Mouse (Mus musculus) limb, embryonic 14.5 days (tissue): Measurements from ENCODE around the gene Mylk. TPM values are rescaled to one million over a fixed set of nuclear protein-coding genes. Genes with fewer than 3 reads are reported as not detected.

ENCODE experiments used
- ATAC-seq: fragments of 200-750 bp; cut with Nextera tagmentation; 2 replicates; pipeline ENCODE4 v1.8.0; 2017; ENCODE audit warnings: low read depth, moderate number of reproducible peaks, moderate TSS enrichment; ENCODE audit not compliant: low FRiP score
- DNase-seq: peaks from one replicate; pipeline ENCODE4 v3.0.0-alpha.2; 2015; ENCODE audit warnings: low spot score
- H3K27ac ChIP-seq: fragments of 300-500 bp; sonication (generic); replicated peaks from 2 replicates; pipeline ENCODE4 v1.5.1; 2014; ENCODE audit warnings: low read depth, mild to moderate bottlenecking, low read length, moderate library complexity, mixed read lengths
- H3K27me3 ChIP-seq: fragments of 300-500 bp; sonication (generic); 2 replicates; pipeline ENCODE4 v1.6.1; 2014; ENCODE audit warnings: low read length, mixed read lengths; ENCODE audit not compliant: control insufficient read depth, insufficient read depth
- H3K36me3 ChIP-seq: fragments of 300-500 bp; sonication (generic); 2 replicates; pipeline ENCODE4 v1.6.1; 2014; ENCODE audit warnings: mild to moderate bottlenecking, low read length, moderate library complexity, mixed read lengths; ENCODE audit not compliant: control insufficient read depth, insufficient read depth
- H3K4me1 ChIP-seq: fragments of 300-500 bp; sonication (generic); 2 replicates; pipeline ENCODE4 v1.6.1; 2014; ENCODE audit warnings: antibody characterized with exemption, low read length, mixed read lengths; ENCODE audit not compliant: control insufficient read depth, insufficient read depth
- H3K4me2 ChIP-seq: fragments of 300-500 bp; sonication (generic); replicated peaks from 2 replicates; pipeline ENCODE4 v1.6.1; 2014; ENCODE audit warnings: low read depth, mild to moderate bottlenecking, low read length, moderate library complexity; ENCODE audit not compliant: severe bottlenecking
- H3K4me3 ChIP-seq: fragments of 300-500 bp; sonication (generic); replicated peaks from 2 replicates; pipeline ENCODE4 v1.5.1; 2014; ENCODE audit warnings: low read length
- H3K9ac ChIP-seq: fragments of 300-500 bp; sonication (generic); 2 replicates; pipeline ENCODE4 v1.6.1; 2014; ENCODE audit warnings: mild to moderate bottlenecking, low read depth, low read length, moderate library complexity; ENCODE audit not compliant: severe bottlenecking
- H3K9me3 ChIP-seq: fragments of 300-500 bp; sonication (generic); 2 replicates; pipeline ENCODE4 v1.6.1; 2016; ENCODE audit warnings: low read length; ENCODE audit not compliant: control insufficient read depth
- POLR2A ChIP-seq: fragments of 200-500 bp; IDR thresholded peaks from 2 replicates; pipeline ENCODE4 v1.8.0; 2012; ENCODE audit warnings: inconsistent platforms, mild to moderate bottlenecking, moderate library complexity, borderline replicate concordance; ENCODE audit not compliant: insufficient read depth, insufficient read length; ENCODE audit errors: extremely low read depth
- WGBS: fragments of 180-500 bp; shearing (Covaris S2); extraction: QIAGEN DNeasy Blood & Tissue Kit; methylation state at CpG from one replicate; pipeline ENCODE4 v1.1.7; 2014; 5-methylcytosine and 5-hydroxymethylcytosine counted together
- polyA plus RNA-seq, 2 experiments: library from polyadenylated mRNA; depleted of rRNA in 1 of 2; stranded (reverse) in 1 of 2; unstranded in 1 of 2; fragments of >200 nt; fragmentation: Nextera tagmentation in 1 of 2; extraction: Ambion mirVana in 1 of 2; gene quantifications; 2 replicates each; pipeline versions ENCODE4 v1.2.1 to v1.2.3; 2012 to 2014

Mylk gene
- polyA plus RNA-seq, 2 experiments: 14.9 to 17.0 TPM

DNA sequence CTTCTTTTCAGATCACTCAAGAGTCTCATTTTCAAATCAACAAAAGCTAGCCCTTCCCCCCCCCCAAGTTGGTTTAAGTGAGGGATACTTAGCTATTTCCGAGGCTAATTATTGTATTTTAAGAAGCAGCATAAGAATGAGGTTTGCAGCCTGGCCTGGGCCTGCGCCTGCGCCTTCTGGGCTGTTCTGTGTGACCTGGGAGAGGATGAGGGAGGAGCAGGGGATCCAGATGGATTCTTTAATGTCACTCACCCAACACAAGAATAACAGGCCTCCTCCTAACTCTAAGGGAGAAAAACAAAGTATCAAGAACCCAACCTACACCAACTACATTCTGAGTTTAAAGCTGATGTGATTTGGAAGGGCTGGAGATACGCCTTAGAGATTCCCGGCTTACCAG is 214.3 kb downstream of the Mylk start:
- Histone ChIP-seq H3K27ac (no peak overlapping the region), H3K27me3 (no peaks in the 10 kb centered on the region), H3K9me3 (peaks cover 3% of the 10 kb centered on the region; the same call in 1 of the 2 replicates), H3K36me3 (no peaks in the 10 kb centered on the region), H3K9ac (no peak overlapping the region), H3K4me2 (no peak overlapping the region), H3K4me1 (peaks cover 58% of the 10 kb centered on the region), H3K4me3 (no peak overlapping the region)
- 83% methylated on average over 5 of the region's 5 CpGs for WGBS
- DNase-seq (no peak), ATAC-seq (no peak)
- TF ChIP-seq POLR2A: no peak

DNA sequence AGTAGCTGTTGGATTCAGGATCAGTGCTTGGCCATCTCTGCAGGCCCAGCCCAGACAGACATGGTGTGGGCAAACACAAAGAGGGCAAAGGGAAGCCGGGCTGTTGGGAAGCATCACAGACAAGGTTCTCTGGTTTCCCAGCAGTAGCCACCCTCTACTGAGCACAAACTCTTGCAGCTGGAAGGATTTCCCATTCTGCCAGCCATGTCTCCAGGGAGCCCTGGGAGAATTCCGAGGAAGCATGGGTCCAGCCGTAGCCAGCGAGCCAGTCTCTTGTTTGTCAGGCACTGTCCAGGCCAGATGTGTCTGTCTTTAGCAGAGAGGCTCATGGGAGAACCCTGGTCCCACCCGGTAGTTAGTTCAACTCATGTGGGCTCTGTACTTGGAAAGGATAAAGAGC is 215.2 kb downstream of the Mylk start:
- 58% methylated on average over 5 of the region's 5 CpGs for WGBS
- ATAC-seq (no peak), DNase-seq (no peak)
- no peaks in the 10 kb centered on the region for H3K36me3 ChIP-seq
- TF ChIP-seq POLR2A: no peak
- no peaks in the 10 kb centered on the region for H3K9me3 ChIP-seq
- no peak overlapping the region for H3K4me2 ChIP-seq
- peaks cover 58% of the 10 kb centered on the region for H3K4me1 ChIP-seq
- no peak overlapping the region for H3K27ac ChIP-seq
- no peaks in the 10 kb centered on the region for H3K27me3 ChIP-seq
- no peak overlapping the region for H3K4me3 ChIP-seq
- H3K9ac ChIP-seq: no peak overlapping the region

DNA sequence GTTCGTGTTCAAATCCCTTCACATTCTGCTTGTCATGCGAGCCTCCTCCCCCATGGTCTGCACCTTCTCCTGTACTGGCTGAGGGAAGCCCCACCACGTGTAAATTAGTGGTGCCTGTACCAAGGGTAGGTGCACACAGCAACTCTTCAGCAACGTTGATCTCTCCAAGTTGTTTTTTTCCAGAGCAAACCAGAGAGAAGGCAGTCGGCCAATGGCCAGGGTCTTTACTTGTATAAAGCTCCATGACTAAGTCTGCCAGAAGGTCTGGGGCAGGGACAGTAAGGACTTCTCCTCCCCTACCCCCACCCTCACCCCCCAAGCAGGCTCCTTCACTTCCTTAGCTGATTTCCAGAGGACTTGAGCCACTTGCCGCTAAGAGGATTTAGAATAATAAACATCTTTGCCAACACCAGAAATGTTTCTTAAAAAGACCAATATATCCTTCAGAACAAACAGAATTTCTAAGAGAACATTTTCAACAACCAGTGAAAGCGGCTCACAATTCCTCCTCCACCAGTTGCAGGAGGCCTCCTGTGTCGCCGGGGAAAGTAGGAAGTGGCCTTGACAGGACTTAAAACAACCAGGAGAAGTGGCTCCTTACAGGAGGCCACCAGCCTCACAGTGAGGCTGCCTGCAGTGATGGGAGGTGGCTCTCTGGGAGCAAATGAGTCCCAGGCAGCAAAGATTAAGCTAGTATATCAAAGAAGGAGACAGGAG is 216.0 kb downstream of the Mylk start:
- Histone ChIP-seq H3K27ac (no peak overlapping the region), H3K27me3 (no peaks in the 10 kb centered on the region), H3K4me1 (peaks cover 58% of the 10 kb centered on the region), H3K9ac (no peak overlapping the region), H3K9me3 (no peaks in the 10 kb centered on the region), H3K4me3 (no peak overlapping the region), H3K36me3 (no peaks in the 10 kb centered on the region), H3K4me2 (no peak overlapping the region)
- WGBS: 45% methylated on average over 9 of the region's 9 CpGs
- DNase-seq (no peak), ATAC-seq (no peak)
- TF ChIP-seq POLR2A: no peak

DNA sequence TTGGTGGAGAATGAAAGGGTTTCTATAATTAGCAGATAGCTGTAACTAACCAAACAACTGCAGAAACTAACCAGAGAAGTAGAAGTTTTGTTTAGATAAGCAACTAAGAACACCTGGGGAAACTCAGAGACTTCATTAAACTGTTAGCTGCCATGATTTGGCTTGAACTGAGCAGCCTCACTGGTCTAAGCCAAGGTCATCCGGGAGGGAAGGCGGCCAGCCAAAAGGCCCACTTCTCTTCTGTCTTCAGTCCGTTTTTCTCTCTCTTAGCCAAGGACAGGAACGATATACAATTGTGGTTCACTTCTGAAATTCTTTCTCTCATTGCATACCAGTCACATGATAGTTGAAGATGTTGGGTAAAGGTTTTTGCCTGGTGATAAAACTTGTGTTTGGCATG is 217.3 kb downstream of the Mylk start:
- Histone ChIP-seq H3K4me2 (no peak overlapping the region), H3K4me3 (no peak overlapping the region), H3K27me3 (no peaks in the 10 kb centered on the region), H3K9me3 (no peaks in the 10 kb centered on the region), H3K36me3 (no peaks in the 10 kb centered on the region), H3K4me1 (peaks cover 61% of the 10 kb centered on the region), H3K27ac (no peak overlapping the region), H3K9ac (no peak overlapping the region)
- WGBS: 76% methylated on average over 4 of the region's 4 CpGs
- DNase-seq: no peak
- ATAC-seq: no peak
- TF ChIP-seq POLR2A: no peak

DNA sequence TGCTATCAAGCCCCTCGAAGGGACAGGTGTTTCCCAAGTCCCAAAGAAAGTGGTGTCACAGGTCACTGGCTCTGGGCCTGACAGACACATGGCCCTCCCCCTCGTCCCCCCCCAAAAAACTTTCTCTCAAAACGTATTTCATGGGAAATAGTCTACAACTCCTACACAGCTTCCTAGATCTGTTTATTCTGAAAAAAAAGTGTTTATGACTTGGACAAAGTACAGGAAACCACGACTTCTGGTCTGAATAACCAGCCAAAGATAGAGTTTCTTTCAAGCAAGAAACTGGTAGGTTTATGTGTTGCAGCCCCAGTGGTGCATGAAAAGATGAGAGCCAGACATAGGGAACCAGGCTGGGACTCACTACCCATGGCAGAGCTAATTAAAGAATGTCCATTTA is 218.0 kb downstream of the Mylk start:
- Histone ChIP-seq H3K9ac (no peak overlapping the region), H3K36me3 (no peaks in the 10 kb centered on the region), H3K4me3 (no peak overlapping the region), H3K4me1 (peaks cover 55% of the 10 kb centered on the region), H3K4me2 (no peak overlapping the region), H3K27ac (no peak overlapping the region), H3K27me3 (no peaks in the 10 kb centered on the region), H3K9me3 (no peaks in the 10 kb centered on the region)
- no peak for TF ChIP-seq POLR2A
- DNase-seq: no peak
- no peak for ATAC-seq
- 31% methylated on average over 4 of the region's 4 CpGs for WGBS
